Mouse (Mus musculus) embryonic facial prominence, embryonic 11.5 days (tissue): ENCODE measurements around the gene Clic3. TPM values are rescaled to one million over a fixed set of nuclear protein-coding genes. Genes with fewer than 3 reads are reported as not detected.
A peak's percentile ranks its signal among the peaks of the same experiment; 100 is the strongest.

Source experiments
- ATAC-seq: fragments of 200-750 bp; cut with Nextera tagmentation; replicated peaks from 2 replicates; pipeline ENCODE4 v1.8.0; 2017; ENCODE audit warnings: low read depth; ENCODE audit not compliant: insufficient number of reproducible peaks, low FRiP score, low TSS enrichment
- DNase-seq: peaks from one replicate; pipeline ENCODE4 v3.0.0-alpha.2; 2015; ENCODE audit warnings: low spot score
- H3K27ac ChIP-seq: fragments of 300-500 bp; sonication (generic); replicated peaks from 2 replicates; pipeline ENCODE4 v1.5.1; 2014; ENCODE audit warnings: mild to moderate bottlenecking, low read depth, low read length, control low read depth
- H3K27me3 ChIP-seq: fragments of 300-500 bp; sonication (generic); 2 replicates; pipeline ENCODE4 v1.6.1; 2014; ENCODE audit warnings: mild to moderate bottlenecking, low read length, moderate library complexity, mixed read lengths; ENCODE audit not compliant: control insufficient read depth, insufficient read depth
- H3K36me3 ChIP-seq: fragments of 300-500 bp; sonication (generic); replicated peaks from 2 replicates; pipeline ENCODE4 v1.6.1; 2014; ENCODE audit warnings: low read depth, mild to moderate bottlenecking, low read length, moderate library complexity, mixed read lengths; ENCODE audit not compliant: control insufficient read depth, insufficient read depth
- H3K4me1 ChIP-seq: fragments of 300-500 bp; sonication (generic); 2 replicates; pipeline ENCODE4 v1.6.1; 2014; ENCODE audit warnings: low read length, mixed read lengths; ENCODE audit not compliant: control insufficient read depth, insufficient read depth
- H3K4me2 ChIP-seq: fragments of 300-500 bp; sonication (generic); 2 replicates; pipeline ENCODE4 v1.6.1; 2014; ENCODE audit warnings: low read depth, mild to moderate bottlenecking, control low read depth, low read length, moderate library complexity
- H3K4me3 ChIP-seq: fragments of 300-500 bp; sonication (generic); 2 replicates; pipeline ENCODE4 v1.5.1; 2014; ENCODE audit warnings: low read depth, low read length, control low read depth
- H3K9ac ChIP-seq: fragments of 300-500 bp; sonication (generic); replicated peaks from 2 replicates; pipeline ENCODE4 v1.6.1; 2014; ENCODE audit warnings: mild to moderate bottlenecking, control low read depth, low read length
- H3K9me3 ChIP-seq: fragments of 300-500 bp; sonication (generic); replicated peaks from 2 replicates; pipeline ENCODE4 v1.6.1; 2016; ENCODE audit warnings: mild to moderate bottlenecking, low read length, inconsistent platforms, mixed read lengths; ENCODE audit not compliant: control insufficient read depth
- WGBS: fragments of 180-500 bp; shearing (Covaris S2); extraction: QIAGEN DNeasy Blood & Tissue Kit; methylation state at CpG from one replicate; pipeline ENCODE4 v1.1.7; 2014; 5-methylcytosine and 5-hydroxymethylcytosine counted together
- polyA plus RNA-seq: library from polyadenylated mRNA; unstranded; fragments of >200 nt; fragmentation: Nextera tagmentation; extraction: Ambion mirVana; gene quantifications from 2 replicates; pipeline ENCODE4 v1.2.1, GENCODE M21; 2014

Clic3 gene
- polyA plus RNA-seq, 1 experiment from 2014 or later = not detected

GRCm38 (mm10) chr2:25457022-25457896 lies 621 bp downstream of the Clic3 start:
- H3K4me3 ChIP-seq = no peak overlapping the region
- H3K9ac ChIP-seq = no peak overlapping the region
- DNase-seq = no peak
- no peaks in the 10 kb centered on the region for H3K27me3 ChIP-seq
- H3K4me2 ChIP-seq = no peak overlapping the region
- H3K36me3 ChIP-seq = no peaks in the 10 kb centered on the region; the same call in 1 of the 2 replicates
- no peaks in the 10 kb centered on the region for H3K9me3 ChIP-seq
- no peak overlapping the region for H3K27ac ChIP-seq
- no peaks in the 10 kb centered on the region for H3K4me1 ChIP-seq
- WGBS = 86% methylated on average over 9 of the region's 9 CpGs
- no peak for ATAC-seq

GRCm38 (mm10) chr2:25458911-25459310 lies 2.3 kb downstream of the Clic3 start:
- H3K36me3 ChIP-seq = no peaks in the 10 kb centered on the region; the same call in 1 of the 2 replicates
- H3K4me3 ChIP-seq = no peak overlapping the region
- no peaks in the 10 kb centered on the region for H3K4me1 ChIP-seq
- H3K9ac ChIP-seq = no peak overlapping the region
- WGBS = 84% methylated on average over 5 of the region's 5 CpGs
- DNase-seq (no peak), ATAC-seq (no peak)
- H3K27me3 ChIP-seq = no peaks in the 10 kb centered on the region
- no peaks in the 10 kb centered on the region for H3K9me3 ChIP-seq
- H3K4me2 ChIP-seq = no peak overlapping the region
- no peak overlapping the region for H3K27ac ChIP-seq

GRCm38 (mm10) chr2:25460135-25460534 lies 3.5 kb downstream of the Clic3 start:
- peak overlapping the region; percentile 48 for H3K4me3 ChIP-seq
- H3K9ac ChIP-seq = peak overlapping the region; percentile 66
- H3K27me3 ChIP-seq = no peaks in the 10 kb centered on the region
- no peaks in the 10 kb centered on the region; the same call in 1 of the 2 replicates for H3K36me3 ChIP-seq
- H3K9me3 ChIP-seq = no peaks in the 10 kb centered on the region
- DNase-seq (no peak), ATAC-seq (0 out of 2 replicates have a peak, but pooled peaks have one; percentile 2)
- 35% methylated on average over 5 of the region's 5 CpGs for WGBS
- H3K27ac ChIP-seq = no peak overlapping the region
- H3K4me1 ChIP-seq = no peaks in the 10 kb centered on the region
- peak overlapping the region; percentile 67 for H3K4me2 ChIP-seq

GRCm38 (mm10) chr2:25460551-25461309 lies 4.1 kb downstream of the Clic3 start, which contains the start of gene Paxx:
TSS of gene Paxx (minus strand) at chr2:25461094.
- H3K27me3 ChIP-seq = no peaks in the 10 kb centered on the region
- H3K4me3 ChIP-seq = peak within 1 kb of the TSS; percentile 48
- DNase-seq (peak; percentile 94), ATAC-seq (peak; percentile 80)
- peak within 1 kb of the TSS; percentile 66 for H3K9ac ChIP-seq
- H3K9me3 ChIP-seq = no peaks in the 10 kb centered on the region
- peak within 1 kb of the TSS; percentile 67 for H3K4me2 ChIP-seq
- H3K36me3 ChIP-seq = no peaks in the 10 kb centered on the region; the same call in 1 of the 2 replicates
- WGBS = under 1% methylated on average over 48 of the region's 48 CpGs
- H3K27ac ChIP-seq = peak within 1 kb of the TSS; percentile 43
- H3K4me1 ChIP-seq = no peaks in the 10 kb centered on the region

GRCm38 (mm10) chr2:25461407-25461806 lies 4.8 kb downstream of the Clic3 start:
- DNase-seq = no peak
- H3K4me1 ChIP-seq = no peaks in the 10 kb centered on the region
- 24% methylated on average over 3 of the region's 3 CpGs for WGBS
- H3K4me2 ChIP-seq = peak overlapping the region; percentile 67
- no peaks in the 10 kb centered on the region for H3K27me3 ChIP-seq
- H3K4me3 ChIP-seq = peak overlapping the region; percentile 48
- H3K36me3 ChIP-seq = no peaks in the 10 kb centered on the region; the same call in 1 of the 2 replicates
- H3K9ac ChIP-seq = peak overlapping the region; percentile 42
- ATAC-seq = no peak
- H3K27ac ChIP-seq = no peak overlapping the region
- no peaks in the 10 kb centered on the region for H3K9me3 ChIP-seq

- no peak overlapping the region for H3K4me2 ChIP-seq
- no peaks in the 10 kb centered on the region for H3K27me3 ChIP-seq
- H3K27ac ChIP-seq = no peak overlapping the region
- no peak overlapping the region for H3K4me3 ChIP-seq
- ATAC-seq = no peak
- no peaks in the 10 kb centered on the region for H3K4me1 ChIP-seq
- H3K9me3 ChIP-seq = no peaks in the 10 kb centered on the region
- 83% methylated on average over 3 of the region's 3 CpGs for WGBS
- no peak for DNase-seq
- no peaks in the 10 kb centered on the region for H3K36me3 ChIP-seq
- H3K9ac ChIP-seq = no peak overlapping the region
Observed at GRCm38 (mm10) chr2:25463630-25464029, 7.0 kb downstream of the Clic3 start.

GRCm38 (mm10) chr2:25465256-25465655 lies 8.6 kb downstream of the Clic3 start:
- Histone ChIP-seq H3K27ac (no peak overlapping the region), H3K36me3 (no peaks in the 10 kb centered on the region), H3K9ac (no peak overlapping the region), H3K4me3 (no peak overlapping the region), H3K27me3 (no peaks in the 10 kb centered on the region), H3K9me3 (no peaks in the 10 kb centered on the region), H3K4me2 (no peak overlapping the region), H3K4me1 (no peaks in the 10 kb centered on the region)
- no peak for ATAC-seq
- WGBS = 85% methylated on average over 2 of the region's 2 CpGs
- no peak for DNase-seq
